Mouse (Mus musculus) left cerebral cortex, adult 18-20 months (tissue): ENCODE data around the gene Rimklb. TPM values are rescaled to one million over a fixed set of nuclear protein-coding genes. Genes with fewer than 3 reads are reported as not detected.
"Not testable (repeated sequence)": the region's sequence is repeated elsewhere in the genome, so short reads cannot be mapped to it uniquely, and the experiment has no call there.

ENCODE experiments used
- DNase-seq, 2 experiments: peaks; one replicate each; pipeline ENCODE4 v3.0.0; 2021 to 2022; ENCODE audit warnings: low spot score in 2 of 2, mixed read lengths in 1 of 2
- long read RNA-seq, 2 experiments: library from polyadenylated mRNA; stranded (forward); transcript quantifications; one replicate each; pipeline ENCODE4 v2.0.0; 2021
- total RNA-seq, 2 experiments: library from RNA; stranded (reverse); gene quantifications; 2 replicates each; pipeline ENCODE4 v1.2.3; 2021

Gene Rimklb
- total RNA-seq = 10 to 100 TPM; 56.3 to 59.9 TPM
- long read RNA-seq, experiment 1, full-length matches to known transcripts = 9 of 17 reads
- long read RNA-seq, experiment 1, partial matches to known transcripts = 1 of 17 reads
- long read RNA-seq, experiment 1, other reads (novel, unspliced or antisense) = 7 of 17 reads
- long read RNA-seq, experiment 2, full-length matches to known transcripts = 3 of 8 reads
- long read RNA-seq, experiment 2, partial matches to known transcripts = 0 of 8 reads
- long read RNA-seq, experiment 2, other reads (novel, unspliced or antisense) = 5 of 8 reads

GRCm38 (mm10) chr6:122498661-122499060, at the start of gene Rimklb:
Rimklb (minus strand) TSS chr6:122498761.
- DNase-seq = no peak

- no peak for DNase-seq
These were observed 47.4 kb upstream of the Rimklb start for GRCm38 (mm10) chr6:122545948-122546347.

GRCm38 (mm10) chr6:122545289-122545882, 46.8 kb upstream of the Rimklb start:
- DNase-seq = no peak

GRCm38 (mm10) chr6:122544672-122545071, 46.1 kb upstream of the Rimklb start:
- DNase-seq = no peak

- DNase-seq = no peak
These were observed 45.0 kb upstream of the Rimklb start for GRCm38 (mm10) chr6:122543574-122543973.

- DNase-seq = not testable (repeated sequence)
These were observed 43.9 kb upstream of the Rimklb start for GRCm38 (mm10) chr6:122542459-122542858.

- no peak for DNase-seq
These were observed 41.0 kb upstream of the Rimklb start for GRCm38 (mm10) chr6:122539564-122539963.

GRCm38 (mm10) chr6:122534032-122534431, 35.5 kb upstream of the Rimklb start:
- no peak for DNase-seq

GRCm38 (mm10) chr6:122532883-122533302, 34.3 kb upstream of the Rimklb start:
- no peak for DNase-seq

- no peak for DNase-seq
These were observed 33.1 kb upstream of the Rimklb start for GRCm38 (mm10) chr6:122531466-122532174.

- DNase-seq = no peak
These were observed 29.6 kb upstream of the Rimklb start for GRCm38 (mm10) chr6:122528136-122528535.

- no peak for DNase-seq
These were observed 29.0 kb upstream of the Rimklb start for GRCm38 (mm10) chr6:122527596-122527995.

GRCm38 (mm10) chr6:122523289-122523688, 24.7 kb upstream of the Rimklb start:
- DNase-seq = no peak

- no peak for DNase-seq
These were observed 24.0 kb upstream of the Rimklb start for GRCm38 (mm10) chr6:122522595-122522994.

GRCm38 (mm10) chr6:122519384-122519783, 20.8 kb upstream of the Rimklb start:
- peak in 1 of 2 experiments; percentile 35 for DNase-seq

- no peak for DNase-seq
These were observed 19.1 kb upstream of the Rimklb start for GRCm38 (mm10) chr6:122517668-122518067.

- DNase-seq = not testable (repeated sequence)
These were observed 17.2 kb upstream of the Rimklb start for GRCm38 (mm10) chr6:122515762-122516161.

- DNase-seq = no peak
These were observed 15.8 kb upstream of the Rimklb start for GRCm38 (mm10) chr6:122514312-122514711.

- DNase-seq = no peak
These were observed 14.6 kb upstream of the Rimklb start for GRCm38 (mm10) chr6:122512914-122513878.

- no peak for DNase-seq
These were observed 9.9 kb upstream of the Rimklb start for GRCm38 (mm10) chr6:122508494-122508893.

- no peak for DNase-seq
These were observed 7.0 kb upstream of the Rimklb start, which contains the start of gene Mfap5 for GRCm38 (mm10) chr6:122505545-122505944. Mfap5 (plus strand) TSS chr6:122505845.
